Mouse (Mus musculus) MEL (cell line): ENCODE results near the gene Limk2. TPM values are rescaled to one million over a fixed set of nuclear protein-coding genes. Genes with fewer than 3 reads are reported as not detected.

ENCODE experiments used
- DNase-seq: peaks from one replicate; pipeline ENCODE4 v3.0.0; 2011; ENCODE audit warnings: low read depth, low spot score
- H3K27ac ChIP-seq: 2 replicates; pipeline ENCODE4 v1.5.1; 2012; ENCODE audit warnings: low read depth, mild to moderate bottlenecking, control low read depth, low read length, moderate library complexity; ENCODE audit not compliant: control insufficient read depth
- H3K27me3 ChIP-seq, 2 experiments: fragments of 150-350 bp in 1 of 2; sonication (generic) in 1 of 2; 2 replicates each; pipeline ENCODE4 v1.6.1; 2012; ENCODE audit warnings: low read length in 2 of 2, mild to moderate bottlenecking in 2 of 2, improper control_type of control experiment in 1 of 2, moderate library complexity in 1 of 2; ENCODE audit not compliant: insufficient read depth in 2 of 2, control insufficient read depth in 1 of 2
- H3K36me3 ChIP-seq, 2 experiments: 2 replicates each; pipeline ENCODE4 v1.6.1; 2012 to 2014; ENCODE audit warnings: low read length in 2 of 2, improper control_type of control experiment in 1 of 2, inconsistent platforms in 1 of 2, mild to moderate bottlenecking in 1 of 2; ENCODE audit not compliant: insufficient read depth in 2 of 2, control insufficient read depth in 1 of 2
- H3K4me1 ChIP-seq, 2 experiments: fragments of 150-350 bp in 1 of 2; sonication (generic) in 1 of 2; 2 replicates each; pipeline ENCODE4 v1.6.1; 2012; ENCODE audit warnings: low read length in 2 of 2, improper control_type of control experiment in 1 of 2, mild to moderate bottlenecking in 1 of 2; ENCODE audit not compliant: insufficient read depth in 2 of 2, control insufficient read depth in 1 of 2
- H3K4me3 ChIP-seq, 2 experiments: fragments of 150-350 bp in 1 of 2; sonication (generic) in 1 of 2; 2 replicates each; pipeline ENCODE4 v1.5.1; 2012; ENCODE audit warnings: low read depth in 2 of 2, low read length in 2 of 2, mild to moderate bottlenecking in 2 of 2, moderate library complexity in 2 of 2, control low read depth in 1 of 2, improper control_type of control experiment in 1 of 2; ENCODE audit not compliant: control insufficient read depth in 1 of 2, insufficient read depth in 1 of 2
- H3K79me2 ChIP-seq: 2 replicates; pipeline ENCODE4 v1.6.1; 2012; ENCODE audit warnings: mild to moderate bottlenecking, low read length, moderate library complexity; ENCODE audit not compliant: control insufficient read depth, poor library complexity, insufficient read depth
- H3K9ac ChIP-seq: 2 replicates; pipeline ENCODE4 v1.6.1; 2012; ENCODE audit warnings: low read depth, mild to moderate bottlenecking, control low read depth, low read length, moderate library complexity; ENCODE audit not compliant: control insufficient read depth, poor library complexity, severe bottlenecking
- H3K9me3 ChIP-seq: fragments of 150-350 bp; sonication (generic); replicated peaks from 2 replicates; pipeline ENCODE4 v1.6.1; 2012; ENCODE audit warnings: mild to moderate bottlenecking, low read length, improper control_type of control experiment, moderate library complexity; ENCODE audit not compliant: insufficient read depth
- BHLHE40 ChIP-seq: IDR thresholded peaks from 2 replicates; pipeline ENCODE4 v1.6.1; 2012; ENCODE audit warnings: low read depth, mild to moderate bottlenecking, inconsistent platforms, low read length, improper control_type of control experiment, borderline replicate concordance
- CHD1 ChIP-seq: IDR thresholded peaks from 2 replicates; pipeline ENCODE4 v1.6.1; 2012; ENCODE audit warnings: low read depth, mild to moderate bottlenecking, inconsistent platforms, low read length, improper control_type of control experiment
- CHD2 ChIP-seq: IDR thresholded peaks from 2 replicates; pipeline ENCODE4 v1.6.1; 2011; ENCODE audit warnings: low read length, improper control_type of control experiment
- CTCF ChIP-seq, 3 experiments: IDR thresholded peaks in 2 of 3; conservative IDR thresholded peaks in 1 of 3; 2 replicates each; pipeline ENCODE4 v1.5.1; 2011 to 2012; ENCODE audit warnings: low read length in 3 of 3, low read depth in 2 of 3, mild to moderate bottlenecking in 2 of 3, improper control_type of control experiment in 1 of 3, inconsistent platforms in 1 of 3, mixed read lengths in 1 of 3, moderate library complexity in 1 of 3; ENCODE audit not compliant: control insufficient read depth in 1 of 3, insufficient read depth in 1 of 3, poor library complexity in 1 of 3, severe bottlenecking in 1 of 3
- ELF1 ChIP-seq: IDR thresholded peaks from 2 replicates; pipeline ENCODE4 v1.6.1; 2014; ENCODE audit warnings: low read depth, mild to moderate bottlenecking, inconsistent platforms, low read length, improper control_type of control experiment, moderate library complexity
- EP300 ChIP-seq, 2 experiments: IDR thresholded peaks; 2 replicates each; pipeline ENCODE4 v1.6.1; 2011; ENCODE audit warnings: improper control_type of control experiment in 2 of 2, low read length in 2 of 2, low read depth in 1 of 2, mild to moderate bottlenecking in 1 of 2
- ETS1 ChIP-seq: IDR thresholded peaks from 2 replicates; pipeline ENCODE4 v1.6.1; 2012; ENCODE audit warnings: low read depth, mild to moderate bottlenecking, inconsistent platforms, low read length, improper control_type of control experiment, moderate library complexity
- GABPA ChIP-seq: IDR thresholded peaks from 2 replicates; pipeline ENCODE4 v1.6.1; 2012; ENCODE audit warnings: low read depth, mild to moderate bottlenecking, inconsistent platforms, low read length, improper control_type of control experiment, moderate library complexity
- GATA1 ChIP-seq: IDR thresholded peaks from 2 replicates; pipeline ENCODE4 v1.6.1; 2011; ENCODE audit warnings: low read depth, low read length, improper control_type of control experiment
- MAX ChIP-seq: IDR thresholded peaks from 2 replicates; pipeline ENCODE4 v1.6.1; 2011; ENCODE audit warnings: low read length, improper control_type of control experiment
- MAZ ChIP-seq: IDR thresholded peaks from 2 replicates; pipeline ENCODE4 v1.6.1; 2012; ENCODE audit warnings: low read depth, mild to moderate bottlenecking, inconsistent platforms, low read length, improper control_type of control experiment
- MEF2A ChIP-seq: IDR thresholded peaks from 2 replicates; pipeline ENCODE4 v1.6.1; 2014; ENCODE audit warnings: low read depth, mild to moderate bottlenecking, inconsistent platforms, low read length, improper control_type of control experiment; ENCODE audit not compliant: poor library complexity, insufficient replicate concordance, severe bottlenecking; ENCODE audit errors: extremely low read depth
- NRF1 ChIP-seq: IDR thresholded peaks from 2 replicates; pipeline ENCODE4 v1.6.1; 2014; ENCODE audit warnings: low read depth, mild to moderate bottlenecking, inconsistent platforms, low read length, improper control_type of control experiment, moderate library complexity; ENCODE audit not compliant: poor library complexity, insufficient read depth, severe bottlenecking
- POLR2A ChIP-seq, 2 experiments: IDR thresholded peaks; 2 replicates each; pipeline ENCODE4 v1.6.1; 2011 to 2012; ENCODE audit warnings: low read length in 2 of 2, mild to moderate bottlenecking in 2 of 2, control low read depth in 1 of 2, improper control_type of control experiment in 1 of 2, low read depth in 1 of 2, moderate library complexity in 1 of 2; ENCODE audit not compliant: control insufficient read depth in 1 of 2, insufficient read depth in 1 of 2, poor library complexity in 1 of 2
- POLR2AphosphoS2 ChIP-seq: IDR thresholded peaks from 2 replicates; pipeline ENCODE4 v1.6.1; 2011; ENCODE audit warnings: low read length, improper control_type of control experiment
- POLR2AphosphoS5 ChIP-seq: IDR thresholded peaks from 2 replicates; pipeline ENCODE4 v1.6.1; 2012; ENCODE audit warnings: low read depth, borderline replicate concordance, mild to moderate bottlenecking, inconsistent platforms, low read length, moderate library complexity, mixed read lengths
- RAD21 ChIP-seq: IDR thresholded peaks from 2 replicates; pipeline ENCODE4 v1.6.1; 2011; ENCODE audit warnings: mild to moderate bottlenecking, low read depth, low read length, improper control_type of control experiment
- RCOR1 ChIP-seq: IDR thresholded peaks from 2 replicates; pipeline ENCODE4 v1.6.1; 2012; ENCODE audit warnings: low read depth, mild to moderate bottlenecking, inconsistent platforms, low read length, improper control_type of control experiment
- SIN3A ChIP-seq: IDR thresholded peaks from 2 replicates; pipeline ENCODE4 v1.6.1; 2012; ENCODE audit warnings: low read length, improper control_type of control experiment, inconsistent platforms
- SMC3 ChIP-seq: IDR thresholded peaks from 2 replicates; pipeline ENCODE4 v1.6.1; 2011; ENCODE audit warnings: low read depth, low read length, improper control_type of control experiment
- TCF12 ChIP-seq: IDR thresholded peaks from 2 replicates; pipeline ENCODE4 v1.6.1; 2014; ENCODE audit warnings: low read depth, mild to moderate bottlenecking, inconsistent platforms, low read length, improper control_type of control experiment, moderate library complexity
- UBTF ChIP-seq: IDR thresholded peaks from 2 replicates; pipeline ENCODE4 v1.6.1; 2012; ENCODE audit warnings: low read depth, mild to moderate bottlenecking, inconsistent platforms, low read length, improper control_type of control experiment, moderate library complexity, borderline replicate concordance; ENCODE audit not compliant: insufficient read depth
- ZMIZ1 ChIP-seq: IDR thresholded peaks from 2 replicates; pipeline ENCODE4 v1.6.1; 2012; ENCODE audit warnings: low read depth, mild to moderate bottlenecking, inconsistent platforms, low read length, improper control_type of control experiment, moderate library complexity
- polyA plus RNA-seq, 2 experiments: library from polyadenylated mRNA; stranded (reverse) in 1 of 2; unstranded in 1 of 2; fragments of >175 nt in 1 of 2; fragments of >200 nt in 1 of 2; gene quantifications; 2 replicates each; pipeline versions ENCODE4 v1.2.1 to v1.2.4; 2012; ENCODE audit warnings: low replicate concordance in 2 of 2, low read depth in 1 of 2; ENCODE audit not compliant: insufficient read length in 2 of 2, insufficient read depth in 1 of 2, missing spikeins in 1 of 2
- total RNA-seq: library from RNA; depleted of rRNA; stranded (reverse); fragments of 300-350 nt; gene quantifications from 2 replicates; pipeline ENCODE4 v1.2.3, GENCODE M21; 2012

Limk2 gene
- total and polyA plus RNA-seq, 3 experiments = 19.6 to 29.1 TPM; not detected in 1

GRCm38 (mm10) chr11:3453467-3453866 is 44.5 kb upstream of the Limk2 start:
- no peak for DNase-seq
- no peak for TF ChIP-seq ETS1
- no peak for TF ChIP-seq POLR2AphosphoS5
- no peak for TF ChIP-seq ELF1
- TF ChIP-seq MAX = no peak
- TF ChIP-seq CTCF (IDR thresholded peaks at IDR 0.05 in 2 of 3, conservative IDR thresholded peaks at IDR 0.05 in 1 of 3; ENCODE audit: control insufficient read depth in 1 of 3, insufficient read depth in 1 of 3, low read depth in 2 of 3, low read length in 3 of 3, poor library complexity in 1 of 3, severe bottlenecking in 1 of 3) = peak in 1 of 3 experiments; percentile 21; a peak in 1 of 6 replicates
- no peak for TF ChIP-seq MAZ
- TF ChIP-seq CHD2 = no peak
- TF ChIP-seq RAD21 = peak; percentile 3
- TF ChIP-seq, all 39 proteins: peak for 2
- no peak overlapping the region for H3K9ac ChIP-seq

GRCm38 (mm10) chr11:3452769-3453168 is 43.8 kb upstream of the Limk2 start:
- peaks cover 0 to 17% of the 10 kb centered on the region in 2 experiments; a peak in 2 of 4 replicates for H3K36me3 ChIP-seq
- no peaks in the 10 kb centered on the region for H3K27me3 ChIP-seq
- H3K4me3 ChIP-seq = peak overlapping the region; percentile 67 to 94
- H3K4me1 ChIP-seq = peaks cover 6 to 12% of the 10 kb centered on the region in 2 experiments
- no peak for DNase-seq
- no peaks in the 10 kb centered on the region for H3K9me3 ChIP-seq
- peaks cover 15% of the 10 kb centered on the region for H3K79me2 ChIP-seq
- peak overlapping the region; percentile 72 for H3K27ac ChIP-seq
- H3K9ac ChIP-seq = peak overlapping the region; percentile 89
- TF ChIP-seq CHD1 (peak; percentile 72; the same call in 1 of the 2 replicates), GATA1 (no peak), EP300 (IDR thresholded peaks at IDR 0.05; ENCODE audit: low read depth in 1 of 2, low read length in 2 of 2) (0 out of 4 replicates have a peak, but pooled peaks of 1 of the 2 experiments have one; percentile 11), MAZ (0 out of 2 replicates have a peak, but pooled peaks have one; percentile 11)

More at GRCm38 (mm10) chr11:3453467-3453866, 44.5 kb upstream of the Limk2 start:
- peaks cover 6 to 12% of the 10 kb centered on the region in 2 experiments for H3K4me1 ChIP-seq
- H3K9me3 ChIP-seq = no peaks in the 10 kb centered on the region
- peaks cover 0 to 17% of the 10 kb centered on the region in 2 experiments; a peak in 2 of 4 replicates for H3K36me3 ChIP-seq
- peaks cover 15% of the 10 kb centered on the region for H3K79me2 ChIP-seq
- no peak overlapping the region for H3K4me3 ChIP-seq
- no peaks in the 10 kb centered on the region for H3K27me3 ChIP-seq
- H3K27ac ChIP-seq = no peak overlapping the region

GRCm38 (mm10) chr11:3452167-3452639 is 43.2 kb upstream of the Limk2 start, which contains the start of gene Rnf185:
Gene Rnf185 (minus strand): TSS chr11:3452363.
- H3K27ac ChIP-seq = peak within 1 kb of the TSS; percentile 72
- no peaks in the 10 kb centered on the region for H3K27me3 ChIP-seq
- DNase-seq = peak; percentile 99
- peak within 1 kb of the TSS; percentile 69 to 94 for H3K4me3 ChIP-seq
- H3K9ac ChIP-seq = peak within 1 kb of the TSS; percentile 89
- peaks cover 6 to 12% of the 10 kb centered on the region in 2 experiments for H3K4me1 ChIP-seq
- H3K36me3 ChIP-seq = peaks cover 0 to 17% of the 10 kb centered on the region in 2 experiments; a peak in 2 of 4 replicates
- H3K9me3 ChIP-seq = no peaks in the 10 kb centered on the region
- H3K79me2 ChIP-seq = peaks cover 15% of the 10 kb centered on the region
- TF ChIP-seq ZMIZ1 (peak; percentile 96), NRF1 (peak; percentile 32; the same call in 1 of the 2 replicates), UBTF (peak; percentile 95; the same call in 1 of the 2 replicates), GABPA (no peak), POLR2A (IDR thresholded peaks at IDR 0.05; ENCODE audit: control insufficient read depth in 1 of 2, insufficient read depth in 1 of 2, low read depth in 1 of 2, low read length in 2 of 2, poor library complexity in 1 of 2) (peak; percentile 93 to 98), RCOR1 (peak; percentile 85), TCF12 (peak; percentile 82), BHLHE40 (peak; percentile 87), POLR2AphosphoS5 (no peak), SIN3A (peak; percentile 93), GATA1 (0 out of 2 replicates have a peak, but pooled peaks have one; percentile 15), POLR2AphosphoS2 (peak; percentile 97), MEF2A (peak; percentile 61; the same call in 1 of the 2 replicates), SMC3 (no peak), ETS1 (peak; percentile 77), MAX (peak; percentile 91), CHD1 (0 out of 2 replicates have a peak, but pooled peaks have one; percentile 44)
